Mouse (Mus musculus) liver, adult 2 months (tissue): ENCODE measurements around the gene Prok1. TPM values are rescaled to one million over a fixed set of nuclear protein-coding genes. Genes with fewer than 3 reads are reported as not detected.
A peak's percentile ranks its signal among the peaks of the same experiment; 100 is the strongest.

ENCODE experiments used
- DNase-seq: peaks from one replicate; pipeline ENCODE4 v3.0.0-alpha.2; 2011; ENCODE audit warnings: low read depth, low spot score; ENCODE audit errors: extremely low read depth
- H3K27ac ChIP-seq: fragments of 200-500 bp; replicated peaks from 2 replicates; pipeline ENCODE4 v1.5.1; 2012; ENCODE audit warnings: low read depth, mild to moderate bottlenecking, control low read depth, inconsistent platforms, low read length; ENCODE audit not compliant: insufficient read depth
- H3K27me3 ChIP-seq: fragments of 200-500 bp; 2 replicates; pipeline ENCODE4 v1.6.1; 2012; ENCODE audit warnings: mild to moderate bottlenecking, moderate library complexity, low read length, inconsistent platforms; ENCODE audit not compliant: control insufficient read depth, insufficient read depth
- H3K36me3 ChIP-seq: fragments of 200-500 bp; 2 replicates; pipeline ENCODE4 v1.6.1; 2012; ENCODE audit warnings: low read length, inconsistent platforms; ENCODE audit not compliant: control insufficient read depth, insufficient read depth
- H3K4me1 ChIP-seq: fragments of 200-500 bp; 2 replicates; pipeline ENCODE4 v1.6.1; 2011; ENCODE audit warnings: low read length; ENCODE audit not compliant: control insufficient read depth, insufficient read depth
- H3K4me3 ChIP-seq: fragments of 200-500 bp; 2 replicates; pipeline ENCODE4 v1.5.1; 2011; ENCODE audit warnings: low read depth, mild to moderate bottlenecking, control low read depth, low read length, moderate library complexity; ENCODE audit not compliant: insufficient read depth
- H3K79me2 ChIP-seq: fragments of 200-500 bp; 2 replicates; pipeline ENCODE4 v1.6.1; 2012; ENCODE audit warnings: inconsistent platforms, mild to moderate bottlenecking, low read length, moderate library complexity; ENCODE audit not compliant: control insufficient read depth, insufficient read depth
- H3K9ac ChIP-seq: fragments of 200-500 bp; 2 replicates; pipeline ENCODE4 v1.6.1; 2012; ENCODE audit warnings: low read depth, mild to moderate bottlenecking, control low read depth, inconsistent platforms, low read length
- CTCF ChIP-seq: fragments of 200-500 bp; IDR thresholded peaks from 2 replicates; pipeline ENCODE4 v1.5.1; 2011; ENCODE audit warnings: low read depth, low read length, control low read depth
- POLR2A ChIP-seq: fragments of 200-500 bp; IDR thresholded peaks from 2 replicates; pipeline ENCODE4 v1.6.1; 2011; ENCODE audit warnings: low read length, control low read depth; ENCODE audit not compliant: insufficient read depth; ENCODE audit errors: extremely low read depth
- WGBS: fragments of 180-500 bp; shearing (Covaris S2); methylation state at CpG from one replicate; pipeline ENCODE4 v1.1.7; 2018; 5-methylcytosine and 5-hydroxymethylcytosine counted together
- polyA plus RNA-seq: library from polyadenylated mRNA; depleted of rRNA; stranded (reverse); fragments of >200 nt; gene quantifications from 2 replicates; pipeline ENCODE4 v1.2.3, GENCODE M21; 2012
- total RNA-seq: library from RNA; depleted of rRNA; stranded (reverse); fragments of >200 nt; gene quantifications from 2 replicates; pipeline ENCODE4 v1.2.3, GENCODE M21; 2014

The Prok1 gene
- total and polyA plus RNA-seq, 2 experiments = 1.2 to 5.6 TPM

- no peak for DNase-seq
These were observed 35.8 kb upstream of the Prok1 start for GRCm38 (mm10) chr3:107275351-107275750.

DNA sequence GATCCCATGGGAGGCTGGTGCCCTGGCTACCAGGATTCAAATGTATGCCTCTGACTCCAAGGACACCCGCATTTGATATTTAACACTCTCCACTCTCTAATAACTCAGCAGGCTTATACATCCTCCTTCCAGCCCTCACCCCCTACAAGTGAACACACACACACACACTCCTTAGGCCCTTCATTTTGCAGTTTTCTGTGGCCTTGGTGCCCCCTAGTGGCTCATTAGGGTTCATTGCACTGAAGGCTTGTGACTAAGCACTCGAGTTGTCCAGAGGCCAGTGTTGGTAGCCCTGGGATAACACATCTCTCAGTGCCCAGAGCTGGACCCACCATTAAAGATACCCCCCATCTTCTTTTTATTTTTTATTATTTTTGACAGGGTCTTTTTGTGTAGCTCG, 34.3 kb upstream of the Prok1 start:
- Histone ChIP-seq H3K9ac (no peak overlapping the region), H3K4me3 (no peak overlapping the region), H3K79me2 (no peaks in the 10 kb centered on the region), H3K4me1 (peaks cover 2% of the 10 kb centered on the region; the same call in 1 of the 2 replicates), H3K36me3 (no peaks in the 10 kb centered on the region), H3K27me3 (no peaks in the 10 kb centered on the region), H3K27ac (no peak overlapping the region)
- TF ChIP-seq CTCF (peak; percentile 78), POLR2A (no peak)
- 13% methylated on average over 3 of the region's 3 CpGs for WGBS
- peak; percentile 55 for DNase-seq

More at GRCm38 (mm10) chr3:107275351-107275750, 35.8 kb upstream of the Prok1 start:
- H3K4me3 ChIP-seq = no peak overlapping the region
- TF ChIP-seq CTCF (no peak), POLR2A (no peak)
- no peak overlapping the region for H3K27ac ChIP-seq
- no peaks in the 10 kb centered on the region for H3K36me3 ChIP-seq
- no peak overlapping the region for H3K9ac ChIP-seq
- peaks cover 4% of the 10 kb centered on the region; the same call in 1 of the 2 replicates for H3K79me2 ChIP-seq
- WGBS = 72% methylated on average over 5 of the region's 5 CpGs
- peaks cover 3% of the 10 kb centered on the region for H3K4me1 ChIP-seq
- H3K27me3 ChIP-seq = no peaks in the 10 kb centered on the region

- Histone ChIP-seq H3K27me3 (no peaks in the 10 kb centered on the region), H3K36me3 (no peaks in the 10 kb centered on the region), H3K9ac (no peak overlapping the region), H3K4me3 (no peak overlapping the region), H3K27ac (no peak overlapping the region), H3K4me1 (no peaks in the 10 kb centered on the region), H3K79me2 (no peaks in the 10 kb centered on the region)
- WGBS = 75% methylated on average over 3 of the region's 3 CpGs
- TF ChIP-seq POLR2A = no peak
- TF ChIP-seq CTCF = no peak
- no peak for DNase-seq
These were observed 32.9 kb upstream of the Prok1 start for GRCm38 (mm10) chr3:107272433-107272832.

GRCm38 (mm10) chr3:107266814-107267345, 27.4 kb upstream of the Prok1 start:
- TF ChIP-seq CTCF (no peak), POLR2A (no peak)
- no peak for DNase-seq
- no peak overlapping the region for H3K4me3 ChIP-seq
- no peak overlapping the region for H3K9ac ChIP-seq
- H3K27me3 ChIP-seq = no peaks in the 10 kb centered on the region
- no peak overlapping the region for H3K27ac ChIP-seq
- 82% methylated on average over 2 of the region's 2 CpGs for WGBS
- no peaks in the 10 kb centered on the region for H3K4me1 ChIP-seq
- H3K36me3 ChIP-seq = no peaks in the 10 kb centered on the region
- no peaks in the 10 kb centered on the region for H3K79me2 ChIP-seq

GRCm38 (mm10) chr3:107261851-107262165, 22.3 kb upstream of the Prok1 start:
- TF ChIP-seq CTCF (no peak), POLR2A (no peak)
- Histone ChIP-seq H3K27ac (no peak overlapping the region), H3K9ac (no peak overlapping the region), H3K36me3 (no peaks in the 10 kb centered on the region), H3K4me3 (no peak overlapping the region), H3K27me3 (no peaks in the 10 kb centered on the region), H3K4me1 (no peaks in the 10 kb centered on the region), H3K79me2 (no peaks in the 10 kb centered on the region)
- DNase-seq = no peak
- 38% methylated on average over 7 of the region's 7 CpGs for WGBS

- Histone ChIP-seq H3K4me1 (no peaks in the 10 kb centered on the region), H3K27ac (no peak overlapping the region)
- WGBS = 62% methylated on average over 8 of the region's 8 CpGs
These were observed 21.7 kb upstream of the Prok1 start for GRCm38 (mm10) chr3:107260956-107261850.

More at GRCm38 (mm10) chr3:107260956-107261850, 21.7 kb upstream of the Prok1 start:
- Histone ChIP-seq H3K9ac (no peak overlapping the region), H3K36me3 (no peaks in the 10 kb centered on the region), H3K79me2 (no peaks in the 10 kb centered on the region), H3K27me3 (no peaks in the 10 kb centered on the region), H3K4me3 (no peak overlapping the region)
- TF ChIP-seq POLR2A (no peak), CTCF (no peak)
- no peak for DNase-seq
